Mouse (Mus musculus): ENCODE data around the gene Arl15. TPM values are rescaled to one million over a fixed set of nuclear protein-coding genes. Genes with fewer than 3 reads are reported as not detected.

Gene Arl15
- polyA plus RNA-seq, 1 experiment from 2014 or later = 10.6 TPM

DNA sequence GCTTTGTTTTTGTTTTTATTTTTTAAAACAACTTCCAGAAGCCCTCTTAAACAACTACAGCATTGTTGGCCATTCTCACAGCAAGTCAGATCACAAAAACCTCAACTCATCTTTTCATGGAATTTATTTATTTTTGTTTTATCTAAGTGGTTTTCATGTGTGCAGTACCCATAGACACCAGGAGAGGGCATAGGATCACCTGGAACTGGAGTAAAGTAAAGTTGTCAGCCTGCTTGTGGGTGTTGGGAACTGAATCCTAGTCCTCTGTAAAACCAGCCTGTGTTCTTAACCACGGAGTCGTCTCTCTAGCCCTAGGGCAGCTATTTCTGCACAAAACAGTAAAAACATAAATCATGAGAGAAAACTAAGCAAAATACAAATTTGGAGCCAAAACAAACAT, 334.1 kb downstream of the Arl15 start:
- Histone ChIP-seq H3K36me3 (ENCODE audit: control insufficient read depth, insufficient read depth, low read length) (no peaks in the 10 kb centered on the region), H3K9ac (ENCODE audit: low read length) (no peak overlapping the region), H3K4me3 (ENCODE audit: low read length) (no peak overlapping the region), H3K4me1 (replicated peaks; ENCODE audit: control insufficient read depth, insufficient read depth, low read length) (no peaks in the 10 kb centered on the region), H3K27ac (ENCODE audit: low read length) (no peak overlapping the region), H3K9me3 (ENCODE audit: control insufficient read depth, low read length) (no peaks in the 10 kb centered on the region), H3K4me2 (ENCODE audit: low read depth, low read length) (no peak overlapping the region), H3K27me3 (ENCODE audit: control insufficient read depth, insufficient read depth, low read depth, low read length) (no peaks in the 10 kb centered on the region)
- no peak for ATAC-seq (ENCODE audit: low read depth)
- 94% methylated on average over 2 of the region's 2 CpGs for WGBS

DNA sequence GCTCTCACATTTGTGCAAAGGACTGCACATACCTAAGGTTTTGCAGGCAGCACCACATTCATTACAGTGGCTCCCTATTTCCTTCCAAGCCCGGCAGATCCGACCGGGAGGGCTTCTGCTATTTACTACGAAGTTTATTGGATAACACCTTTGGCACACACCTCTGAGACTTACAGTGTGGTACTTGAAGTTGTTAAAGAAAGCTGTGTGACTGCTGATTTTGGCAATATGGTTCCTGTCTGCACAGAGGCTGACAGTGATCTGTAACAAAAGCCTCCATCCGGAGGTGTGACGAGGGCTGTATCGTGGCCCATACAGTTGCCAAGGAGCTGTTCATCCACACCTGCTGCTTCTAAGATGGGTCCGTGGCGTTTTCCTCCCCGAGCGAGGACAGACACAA, 335.7 kb downstream of the Arl15 start:
- ATAC-seq (ENCODE audit: low read depth) = no peak
- H3K4me3 ChIP-seq (ENCODE audit: low read length) = no peak overlapping the region
- H3K27me3 ChIP-seq (ENCODE audit: control insufficient read depth, insufficient read depth, low read depth, low read length) = no peaks in the 10 kb centered on the region
- H3K36me3 ChIP-seq (ENCODE audit: control insufficient read depth, insufficient read depth, low read length) = no peaks in the 10 kb centered on the region
- H3K4me1 ChIP-seq (replicated peaks; ENCODE audit: control insufficient read depth, insufficient read depth, low read length) = no peaks in the 10 kb centered on the region
- H3K4me2 ChIP-seq (ENCODE audit: low read depth, low read length) = no peak overlapping the region
- H3K9me3 ChIP-seq (ENCODE audit: control insufficient read depth, low read length) = no peaks in the 10 kb centered on the region
- WGBS = 79% methylated on average over 11 of the region's 11 CpGs
- no peak overlapping the region for H3K27ac ChIP-seq (ENCODE audit: low read length)
- no peak overlapping the region for H3K9ac ChIP-seq (ENCODE audit: low read length)

DNA sequence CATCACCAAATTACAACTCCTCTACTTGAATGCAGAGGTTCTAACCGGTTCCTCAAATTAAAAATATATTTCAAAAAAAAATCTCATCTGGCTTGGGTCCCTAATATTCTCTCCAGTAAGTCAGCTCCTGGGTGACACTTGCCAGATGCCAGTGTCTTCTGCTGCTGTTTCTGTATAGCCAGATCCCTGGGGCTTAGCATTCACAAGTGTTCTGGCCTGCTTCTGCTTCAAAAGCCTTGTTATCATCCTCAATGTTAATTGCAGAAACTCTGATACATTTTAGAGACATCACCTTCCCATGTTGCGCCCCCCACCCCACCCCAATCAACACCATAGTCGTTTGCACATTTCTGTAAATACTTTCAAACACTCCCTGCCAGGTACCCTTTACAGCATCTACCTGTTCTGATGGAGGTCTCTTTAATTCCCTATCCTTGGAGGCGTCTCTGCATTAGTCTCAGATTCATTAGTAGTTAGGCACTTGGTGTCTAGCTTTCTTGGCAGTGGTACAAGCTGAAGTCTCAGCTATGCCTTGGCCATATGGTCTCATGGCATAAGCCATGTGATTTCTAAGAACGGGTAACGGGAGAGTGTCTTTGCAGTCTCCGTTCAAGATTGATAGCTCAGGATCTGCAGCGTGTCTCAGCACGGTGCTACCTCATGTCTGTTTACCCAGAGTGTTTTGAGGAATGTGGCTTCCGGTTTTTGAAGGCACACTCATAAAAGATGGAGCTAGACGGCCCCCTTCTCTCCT, 336.4 kb downstream of the Arl15 start:
- no peaks in the 10 kb centered on the region for H3K27me3 ChIP-seq (ENCODE audit: control insufficient read depth, insufficient read depth, low read depth, low read length)

DNA sequence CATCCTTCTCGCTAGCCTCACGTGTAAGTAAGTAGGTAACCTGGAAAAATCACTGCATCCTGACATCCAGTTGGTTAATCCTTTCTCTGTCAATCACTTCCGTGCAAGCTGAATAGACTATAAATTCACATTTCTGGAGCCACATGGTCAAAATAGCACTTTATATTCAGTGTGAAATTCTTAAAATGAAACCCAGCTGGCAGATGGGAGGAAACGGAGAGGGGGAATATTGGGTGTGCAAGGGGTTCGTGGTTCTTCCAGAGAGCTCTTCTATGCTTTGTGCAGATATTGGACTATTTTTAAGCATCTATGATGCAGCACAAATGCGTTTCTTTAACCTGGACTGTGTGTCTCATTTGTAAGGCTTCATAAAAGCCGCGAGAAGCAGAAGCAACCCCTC, 344.6 kb downstream of the Arl15 start:
- no peak for ATAC-seq (ENCODE audit: low read depth)
- Histone ChIP-seq H3K4me1 (replicated peaks; ENCODE audit: control insufficient read depth, insufficient read depth, low read length) (no peaks in the 10 kb centered on the region), H3K4me2 (ENCODE audit: low read depth, low read length) (no peak overlapping the region), H3K27me3 (ENCODE audit: control insufficient read depth, insufficient read depth, low read depth, low read length) (no peaks in the 10 kb centered on the region), H3K4me3 (ENCODE audit: low read length) (no peak overlapping the region), H3K36me3 (ENCODE audit: control insufficient read depth, insufficient read depth, low read length) (no peaks in the 10 kb centered on the region), H3K27ac (ENCODE audit: low read length) (no peak overlapping the region), H3K9ac (ENCODE audit: low read length) (no peak overlapping the region), H3K9me3 (ENCODE audit: control insufficient read depth, low read length) (no peaks in the 10 kb centered on the region)
- 86% methylated on average over 8 of the region's 8 CpGs for WGBS

More for the DNA sequence above, 336.4 kb downstream of the Arl15 start:
- H3K4me2 ChIP-seq (ENCODE audit: low read depth, low read length) = no peak overlapping the region
- H3K36me3 ChIP-seq (ENCODE audit: control insufficient read depth, insufficient read depth, low read length) = no peaks in the 10 kb centered on the region
- no peaks in the 10 kb centered on the region for H3K9me3 ChIP-seq (ENCODE audit: control insufficient read depth, low read length)
- no peaks in the 10 kb centered on the region for H3K4me1 ChIP-seq (replicated peaks; ENCODE audit: control insufficient read depth, insufficient read depth, low read length)
- H3K4me3 ChIP-seq (ENCODE audit: low read length) = no peak overlapping the region
- no peak overlapping the region for H3K9ac ChIP-seq (ENCODE audit: low read length)
- ATAC-seq (ENCODE audit: low read depth) = no peak
- 47% methylated on average over 11 of the region's 11 CpGs for WGBS
- H3K27ac ChIP-seq (ENCODE audit: low read length) = no peak overlapping the region

DNA sequence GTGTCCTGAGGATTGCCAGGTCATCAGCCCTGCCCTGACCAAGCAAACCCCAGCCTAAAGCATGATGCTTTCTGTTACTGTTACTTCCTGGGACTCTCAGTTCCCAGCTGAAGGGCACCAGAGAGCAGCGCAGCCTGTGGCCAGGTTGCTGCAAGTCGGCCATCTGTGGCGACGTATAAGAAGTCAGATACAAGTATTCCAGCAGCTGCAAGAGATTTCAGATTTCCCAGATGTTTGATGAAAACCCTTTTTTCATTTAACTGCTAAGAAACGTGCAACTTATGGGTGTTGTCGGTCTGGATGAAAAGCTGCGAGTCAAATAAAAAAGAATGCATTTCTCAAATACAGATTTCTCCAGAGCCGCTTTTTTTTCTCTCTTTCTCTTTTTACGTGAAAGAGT, 345.3 kb downstream of the Arl15 start:
- Histone ChIP-seq H3K4me3 (ENCODE audit: low read length) (no peak overlapping the region), H3K4me2 (ENCODE audit: low read depth, low read length) (no peak overlapping the region), H3K27me3 (ENCODE audit: control insufficient read depth, insufficient read depth, low read depth, low read length) (no peaks in the 10 kb centered on the region), H3K36me3 (ENCODE audit: control insufficient read depth, insufficient read depth, low read length) (no peaks in the 10 kb centered on the region), H3K4me1 (replicated peaks; ENCODE audit: control insufficient read depth, insufficient read depth, low read length) (no peaks in the 10 kb centered on the region), H3K9me3 (ENCODE audit: control insufficient read depth, low read length) (no peaks in the 10 kb centered on the region), H3K9ac (ENCODE audit: low read length) (no peak overlapping the region), H3K27ac (ENCODE audit: low read length) (no peak overlapping the region)
- ATAC-seq (ENCODE audit: low read depth) = no peak
- 68% methylated on average over 9 of the region's 9 CpGs for WGBS

DNA sequence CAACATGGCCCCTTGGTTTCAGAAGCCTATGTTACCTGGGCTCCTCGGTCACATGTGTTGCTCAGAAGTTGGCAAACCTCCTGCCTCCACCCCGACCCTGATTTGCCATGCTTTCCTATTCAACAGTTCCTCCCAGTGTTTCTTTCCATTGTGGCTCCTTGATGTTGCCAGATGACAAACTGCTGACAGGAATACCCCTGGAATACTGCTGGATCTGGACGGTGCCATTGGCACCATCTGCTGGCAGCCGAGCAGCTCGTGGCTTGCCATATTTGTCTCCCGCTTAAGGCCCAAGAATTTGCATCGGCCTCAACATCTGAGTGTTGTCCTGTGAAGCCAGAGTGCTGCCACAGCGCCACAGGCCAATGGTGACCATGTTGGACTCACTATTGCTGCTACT, 348.5 kb downstream of the Arl15 start:
- Histone ChIP-seq H3K9me3 (ENCODE audit: control insufficient read depth, low read length) (no peaks in the 10 kb centered on the region), H3K9ac (ENCODE audit: low read length) (no peak overlapping the region), H3K4me1 (replicated peaks; ENCODE audit: control insufficient read depth, insufficient read depth, low read length) (no peaks in the 10 kb centered on the region), H3K4me2 (ENCODE audit: low read depth, low read length) (no peak overlapping the region), H3K27me3 (ENCODE audit: control insufficient read depth, insufficient read depth, low read depth, low read length) (no peaks in the 10 kb centered on the region), H3K27ac (ENCODE audit: low read length) (no peak overlapping the region), H3K4me3 (ENCODE audit: low read length) (no peak overlapping the region), H3K36me3 (ENCODE audit: control insufficient read depth, insufficient read depth, low read length) (no peaks in the 10 kb centered on the region)
- ATAC-seq (ENCODE audit: low read depth) = no peak
- 85% methylated on average over 8 of the region's 8 CpGs for WGBS

DNA sequence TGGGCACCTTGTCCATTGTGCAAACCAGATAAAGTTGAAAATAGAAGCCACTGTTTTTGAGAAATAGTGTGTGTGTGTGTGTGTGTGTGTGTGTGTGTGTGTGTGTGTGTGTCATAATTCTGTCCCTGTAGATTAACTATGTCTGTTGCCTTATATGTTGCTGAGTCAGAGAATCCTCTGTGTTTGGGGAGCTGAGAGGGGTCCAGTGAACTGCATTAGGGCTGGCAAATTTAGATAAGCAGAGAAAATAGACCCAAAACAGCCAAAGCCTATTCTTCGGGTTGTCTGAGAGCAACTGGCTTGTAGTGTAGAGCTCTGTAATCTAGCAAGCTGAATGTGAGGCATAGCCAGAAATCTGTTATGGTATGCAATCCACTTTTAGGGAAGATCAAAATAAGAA, 348.9 kb downstream of the Arl15 start:
- no peaks in the 10 kb centered on the region for H3K36me3 ChIP-seq (ENCODE audit: control insufficient read depth, insufficient read depth, low read length)
- 59% methylated on average over 1 of the region's 1 CpGs for WGBS
- no peak overlapping the region for H3K9ac ChIP-seq (ENCODE audit: low read length)
- H3K4me3 ChIP-seq (ENCODE audit: low read length) = no peak overlapping the region
- no peak overlapping the region for H3K4me2 ChIP-seq (ENCODE audit: low read depth, low read length)
- H3K9me3 ChIP-seq (ENCODE audit: control insufficient read depth, low read length) = no peaks in the 10 kb centered on the region
- H3K4me1 ChIP-seq (replicated peaks; ENCODE audit: control insufficient read depth, insufficient read depth, low read length) = no peaks in the 10 kb centered on the region
- no peak overlapping the region for H3K27ac ChIP-seq (ENCODE audit: low read length)
- ATAC-seq (ENCODE audit: low read depth) = no peak
- no peaks in the 10 kb centered on the region for H3K27me3 ChIP-seq (ENCODE audit: control insufficient read depth, insufficient read depth, low read depth, low read length)

DNA sequence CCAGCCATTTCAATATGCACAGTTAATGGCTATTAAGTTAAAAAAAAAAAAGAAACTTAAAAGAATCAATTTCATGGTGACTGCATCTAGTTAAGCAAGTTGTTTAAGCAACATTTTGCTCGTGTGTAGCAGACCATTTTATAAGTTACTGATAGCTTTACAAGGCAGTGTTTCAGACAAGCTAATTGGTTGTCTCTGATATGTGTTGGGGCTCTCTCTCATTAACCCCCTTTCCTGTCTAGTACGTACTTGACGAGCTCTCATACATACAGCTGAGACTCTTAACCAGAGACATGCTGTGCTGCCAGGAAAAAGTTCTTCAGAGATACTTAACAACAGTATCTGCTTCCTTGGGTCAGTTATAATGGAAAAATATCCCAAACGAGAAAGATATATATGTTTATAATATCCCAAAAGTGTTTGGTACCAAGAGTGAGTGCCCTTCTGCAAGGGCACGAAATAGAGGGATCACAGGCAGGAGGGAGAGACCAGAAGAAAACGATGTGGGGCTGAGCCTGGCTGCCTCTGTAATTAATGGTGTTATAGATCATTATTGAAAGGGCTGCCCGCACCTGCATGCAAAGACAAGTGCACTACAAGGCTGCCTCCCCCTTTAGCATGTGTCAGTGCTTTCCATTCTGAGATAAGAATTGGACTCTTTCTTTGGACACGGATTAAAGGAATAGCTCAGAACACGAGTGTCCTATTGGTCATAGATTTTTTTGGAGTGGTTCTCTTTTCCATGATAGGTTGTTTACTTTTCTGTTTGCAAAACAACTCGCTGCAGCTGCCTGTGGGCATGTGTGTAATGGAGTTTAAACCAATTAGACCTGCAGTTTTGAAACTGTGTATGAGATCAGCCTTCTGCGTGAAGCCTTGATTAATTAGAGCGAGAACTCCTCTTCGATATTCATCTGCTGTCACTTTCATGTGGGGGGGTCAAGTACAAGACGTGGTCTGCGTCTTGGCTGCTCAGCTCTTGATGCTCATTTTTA, 350.0 kb downstream of the Arl15 start:
- no peak overlapping the region for H3K4me2 ChIP-seq (ENCODE audit: low read depth, low read length)
- whole genome bisulfite sequencing = 51% methylated on average over 15 of the region's 15 CpGs
- ATAC-seq (ENCODE audit: low read depth) = no peak
- no peak overlapping the region for H3K4me3 ChIP-seq (ENCODE audit: low read length)
- no peaks in the 10 kb centered on the region for H3K9me3 ChIP-seq (ENCODE audit: control insufficient read depth, low read length)
- no peak overlapping the region for H3K9ac ChIP-seq (ENCODE audit: low read length)
- H3K36me3 ChIP-seq (ENCODE audit: control insufficient read depth, insufficient read depth, low read length) = no peaks in the 10 kb centered on the region
- no peaks in the 10 kb centered on the region for H3K4me1 ChIP-seq (replicated peaks; ENCODE audit: control insufficient read depth, insufficient read depth, low read length)
- H3K27ac ChIP-seq (ENCODE audit: low read length) = no peak overlapping the region
- no peaks in the 10 kb centered on the region for H3K27me3 ChIP-seq (ENCODE audit: control insufficient read depth, insufficient read depth, low read depth, low read length)

DNA sequence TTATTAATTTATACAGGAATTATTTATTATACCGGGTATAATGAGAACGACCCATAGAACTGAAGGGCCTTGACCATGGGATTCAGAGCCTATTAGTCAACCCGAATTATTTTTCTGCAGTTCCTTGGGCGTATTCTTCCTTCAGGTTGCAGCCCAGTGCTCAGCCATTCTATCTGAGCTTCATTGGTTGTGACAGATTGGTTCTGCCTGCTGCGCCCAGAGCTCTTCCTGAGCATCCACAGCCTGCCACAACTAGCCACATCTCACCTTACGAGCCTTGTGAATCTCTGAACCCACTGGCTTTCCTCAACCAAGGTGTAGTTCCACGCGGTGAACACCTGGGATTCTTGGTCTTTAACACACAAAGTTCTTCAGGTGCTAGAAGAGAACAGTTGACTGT, 350.9 kb downstream of the Arl15 start:
- H3K27me3 ChIP-seq (ENCODE audit: control insufficient read depth, insufficient read depth, low read depth, low read length) = no peaks in the 10 kb centered on the region
- no peaks in the 10 kb centered on the region for H3K9me3 ChIP-seq (ENCODE audit: control insufficient read depth, low read length)
- no peak overlapping the region for H3K9ac ChIP-seq (ENCODE audit: low read length)
- no peaks in the 10 kb centered on the region for H3K4me1 ChIP-seq (replicated peaks; ENCODE audit: control insufficient read depth, insufficient read depth, low read length)
- 90% methylated on average over 8 of the region's 8 CpGs for WGBS
- H3K4me2 ChIP-seq (ENCODE audit: low read depth, low read length) = no peak overlapping the region
- H3K27ac ChIP-seq (ENCODE audit: low read length) = no peak overlapping the region
- no peak overlapping the region for H3K4me3 ChIP-seq (ENCODE audit: low read length)
- H3K36me3 ChIP-seq (ENCODE audit: control insufficient read depth, insufficient read depth, low read length) = no peaks in the 10 kb centered on the region
- ATAC-seq (ENCODE audit: low read depth) = no peak

All from lung, embryonic 16.5 days (tissue).